ENCODE assay signal across 13 mouse cellular contexts in genomic region chr6:52852404-52853107, GRCm38 (mm10).
A peak's percentile ranks its signal among the peaks of the same experiment; 100 is the strongest.
DNase-seq lines count a peak whose midpoint lies in the region; ATAC-seq and TF ChIP-seq lines count a peak whose summit lies in the region.
"Had no signal": no experiment of that assay in that cellular context is flagged by ENCODE, and none has a peak within 500 bp of the region (broad histone marks: within the 10 kb centered on the region; RNA-seq: fewer than 3 reads in every experiment).

No protein-coding gene starts in this region.

- H3K4me1 ChIP-seq in lung, postnatal 0 days (ENCODE audit: insufficient read depth, low read depth, low read length), result 0 out of 2 replicates have a peak, but pooled peaks cover 2% of the 10 kb centered on the region
- H3K4me1 ChIP-seq in embryonic facial prominence, embryonic 15.5 days, result peaks cover 47% of the 10 kb centered on the region
- H3K4me1 ChIP-seq in hindbrain, embryonic 15.5 days (replicated peaks), result peaks cover 45% of the 10 kb centered on the region
- H3K4me1 ChIP-seq in neural tube, embryonic 14.5 days (ENCODE audit: control insufficient read depth, insufficient read depth, low read length), result peaks cover 25% of the 10 kb centered on the region
- H3K4me1 ChIP-seq: liver, embryonic 12.5 days had no signal

- TF ChIP-seq EP300 in lung, postnatal 0 days (IDR thresholded peaks at IDR 0.05), result no peak

- TF ChIP-seq CTCF in lung, postnatal 0 days (IDR thresholded peaks at IDR 0.05), result no peak

- 0 out of 2 replicates have a peak, but pooled peaks have one; percentile 37 for ATAC-seq in lung, postnatal 0 days
- ATAC-seq in embryonic facial prominence, embryonic 15.5 days (ENCODE audit: insufficient number of reproducible peaks, low FRiP score, low TSS enrichment, low read depth), result 0 out of 2 replicates have a peak, but pooled peaks have one; percentile 54
- ATAC-seq in hindbrain, embryonic 15.5 days (ENCODE audit: low FRiP score, low read depth), result no peak; the same call in 1 of the 2 replicates
- ATAC-seq in neural tube, embryonic 14.5 days (ENCODE audit: low read depth), result peak; percentile 22; the same call in 1 of the 2 replicates
- ATAC-seq: liver, embryonic 12.5 days had no signal

- no peaks in the 10 kb centered on the region for H3K36me3 ChIP-seq in lung, postnatal 0 days (ENCODE audit: insufficient read depth, low read length)
- no peaks in the 10 kb centered on the region for H3K36me3 ChIP-seq in embryonic facial prominence, embryonic 15.5 days
- H3K36me3 ChIP-seq in hindbrain, embryonic 15.5 days, result no peaks in the 10 kb centered on the region
- no peaks in the 10 kb centered on the region for H3K36me3 ChIP-seq in neural tube, embryonic 14.5 days (ENCODE audit: control insufficient read depth, insufficient read depth, low read length)
- H3K36me3 ChIP-seq: liver, embryonic 12.5 days had no signal

- H3K9ac ChIP-seq in lung, postnatal 0 days (replicated peaks; ENCODE audit: low read depth), result no peak overlapping the region
- H3K9ac ChIP-seq in embryonic facial prominence, embryonic 15.5 days, result no peak overlapping the region
- no peak overlapping the region for H3K9ac ChIP-seq in hindbrain, embryonic 15.5 days
- no peak overlapping the region for H3K9ac ChIP-seq in neural tube, embryonic 14.5 days (replicated peaks; ENCODE audit: low read depth, low read length)
- H3K9ac ChIP-seq: liver, embryonic 12.5 days had no signal

- H3K4me2 ChIP-seq in lung, postnatal 0 days (replicated peaks; ENCODE audit: low read depth, low read length), result no peak overlapping the region
- no peak overlapping the region for H3K4me2 ChIP-seq in embryonic facial prominence, embryonic 15.5 days (replicated peaks)
- H3K4me2 ChIP-seq in hindbrain, embryonic 15.5 days, result no peak overlapping the region
- H3K4me2 ChIP-seq in neural tube, embryonic 14.5 days (ENCODE audit: low read depth, low read length), result no peak overlapping the region
- H3K4me2 ChIP-seq: liver, embryonic 12.5 days had no signal

- peak; percentile 10 for DNase-seq in lung, postnatal 0 days (ENCODE audit: low spot score)
- DNase-seq in lung, postnatal 25 days (ENCODE audit: low spot score), result no peak
- no peak for DNase-seq in urinary bladder, adult 2 months (ENCODE audit: low spot score)
- no peak for DNase-seq in kidney, postnatal 4 days
- DNase-seq in heart, adult 9 months (ENCODE audit: low spot score in 2 of 2), result no peak
- DNase-seq: gastrocnemius, postnatal 14 days; heart, postnatal 14 days; kidney, postnatal 14 days had no signal

- H3K27ac ChIP-seq in lung, postnatal 0 days (ENCODE audit: low read length), result no peak overlapping the region
- peak overlapping the region; percentile 78 for H3K27ac ChIP-seq in embryonic facial prominence, embryonic 15.5 days (replicated peaks)
- peak overlapping the region; percentile 72 for H3K27ac ChIP-seq in hindbrain, embryonic 15.5 days (replicated peaks)
- peak overlapping the region; percentile 56 for H3K27ac ChIP-seq in neural tube, embryonic 14.5 days (ENCODE audit: low read depth, low read length)
- H3K27ac ChIP-seq: liver, embryonic 12.5 days had no signal

- H3K9me3 ChIP-seq in lung, postnatal 0 days (ENCODE audit: low read length), result no peaks in the 10 kb centered on the region
- H3K9me3 ChIP-seq in embryonic facial prominence, embryonic 15.5 days (replicated peaks), result no peaks in the 10 kb centered on the region
- no peaks in the 10 kb centered on the region for H3K9me3 ChIP-seq in hindbrain, embryonic 15.5 days
- H3K9me3 ChIP-seq in neural tube, embryonic 14.5 days (ENCODE audit: control insufficient read depth, low read length), result no peaks in the 10 kb centered on the region
- H3K9me3 ChIP-seq: liver, embryonic 12.5 days; megakaryocyte, embryonic 14.5 days had no signal

- 42% methylated on average over 8 of the region's 8 CpGs for WGBS in lung, postnatal 0 days
- WGBS in embryonic facial prominence, embryonic 15.5 days, result 26% methylated on average over 8 of the region's 8 CpGs
- 32% methylated on average over 8 of the region's 8 CpGs for WGBS in hindbrain, embryonic 15.5 days
- WGBS in neural tube, embryonic 14.5 days, result 47% methylated on average over 8 of the region's 8 CpGs

- no peaks in the 10 kb centered on the region for H3K27me3 ChIP-seq in lung, postnatal 0 days (replicated peaks; ENCODE audit: insufficient read depth, low read length)
- no peaks in the 10 kb centered on the region for H3K27me3 ChIP-seq in embryonic facial prominence, embryonic 15.5 days
- H3K27me3 ChIP-seq in hindbrain, embryonic 15.5 days, result no peaks in the 10 kb centered on the region
- H3K27me3 ChIP-seq in neural tube, embryonic 14.5 days (ENCODE audit: control insufficient read depth, insufficient read depth, low read length), result no peaks in the 10 kb centered on the region

- H3K4me3 ChIP-seq in lung, postnatal 0 days (ENCODE audit: low read depth, low read length), result no peak overlapping the region
- H3K4me3 ChIP-seq in embryonic facial prominence, embryonic 15.5 days (replicated peaks), result no peak overlapping the region
- H3K4me3 ChIP-seq in hindbrain, embryonic 15.5 days, result no peak overlapping the region
- H3K4me3 ChIP-seq in neural tube, embryonic 14.5 days (ENCODE audit: low read depth, low read length), result no peak overlapping the region
- H3K4me3 ChIP-seq: liver, embryonic 12.5 days; megakaryocyte, embryonic 14.5 days had no signal
